Mouse (Mus musculus): ENCODE data around the gene Zfp260. TPM values are rescaled to one million over a fixed set of nuclear protein-coding genes. Genes with fewer than 3 reads are reported as not detected.

Gene Zfp260
- polyA plus RNA-seq, 1 experiment from 2014 or later = 60.8 TPM

DNA sequence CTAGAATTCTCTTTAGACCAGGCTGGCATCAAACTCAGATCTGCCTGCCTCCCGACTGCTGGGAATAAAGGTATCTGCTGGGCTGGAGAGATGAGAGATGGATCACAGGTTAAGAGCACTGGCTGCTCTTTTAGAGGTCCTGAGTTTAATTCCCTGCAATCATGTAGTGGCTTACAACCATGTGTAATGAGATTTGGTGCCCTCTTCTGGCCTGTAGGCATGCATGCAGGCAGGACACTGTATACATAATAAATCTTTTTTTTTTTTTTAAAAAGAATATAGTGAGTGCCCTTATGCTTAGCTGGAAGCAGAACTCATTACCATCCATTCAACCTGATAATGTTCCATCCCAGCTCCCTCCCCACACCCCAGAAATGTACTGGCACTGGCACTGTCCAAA is 59.5 kb downstream of the Zfp260 start:
- Histone ChIP-seq H3K36me3 (ENCODE audit: control insufficient read depth, insufficient read depth, low read length) (peaks cover 57% of the 10 kb centered on the region), H3K4me1 (ENCODE audit: control insufficient read depth, insufficient read depth, low read length) (no peaks in the 10 kb centered on the region), H3K27ac (ENCODE audit: low read length) (no peak overlapping the region), H3K4me3 (ENCODE audit: low read length) (no peak overlapping the region), H3K27me3 (replicated peaks; ENCODE audit: control insufficient read depth, insufficient read depth, low read length) (no peaks in the 10 kb centered on the region), H3K9me3 (ENCODE audit: control insufficient read depth, low read length) (peaks cover 52% of the 10 kb centered on the region), H3K9ac (ENCODE audit: low read depth, low read length) (no peak overlapping the region), H3K4me2 (ENCODE audit: low read depth, low read length) (no peak overlapping the region)
- ATAC-seq = no peak
- WGBS = 91% methylated on average over 1 of the region's 1 CpGs

DNA sequence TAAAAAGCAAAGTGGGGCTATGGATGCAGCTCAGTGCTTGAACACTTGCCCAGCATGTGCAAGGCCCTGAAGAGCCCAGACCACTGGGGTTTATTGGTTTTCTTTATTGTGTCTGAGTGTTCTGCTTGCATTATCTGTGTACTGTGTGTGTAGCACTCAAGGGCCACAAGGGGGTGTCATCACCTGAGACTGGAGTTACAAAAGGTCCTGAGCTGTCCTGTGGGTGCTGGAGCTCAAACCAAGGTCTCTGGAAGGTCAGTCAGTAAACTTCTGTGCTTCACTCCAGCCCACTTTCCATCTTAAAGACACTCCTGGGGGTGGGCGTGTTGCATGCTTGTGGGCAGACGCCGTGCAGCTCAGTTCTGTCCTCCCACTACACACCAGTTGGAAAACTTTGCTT is 60.9 kb downstream of the Zfp260 start:
- Histone ChIP-seq H3K9ac (ENCODE audit: low read depth, low read length) (no peak overlapping the region), H3K27ac (ENCODE audit: low read length) (no peak overlapping the region), H3K4me3 (ENCODE audit: low read length) (no peak overlapping the region), H3K4me1 (ENCODE audit: control insufficient read depth, insufficient read depth, low read length) (no peaks in the 10 kb centered on the region), H3K9me3 (ENCODE audit: control insufficient read depth, low read length) (peaks cover 50% of the 10 kb centered on the region), H3K27me3 (replicated peaks; ENCODE audit: control insufficient read depth, insufficient read depth, low read length) (no peaks in the 10 kb centered on the region), H3K36me3 (ENCODE audit: control insufficient read depth, insufficient read depth, low read length) (peaks cover 63% of the 10 kb centered on the region), H3K4me2 (ENCODE audit: low read depth, low read length) (no peak overlapping the region)
- no peak for ATAC-seq
- 97% methylated on average over 3 of the region's 3 CpGs for WGBS

Small RNA genes lying within 50 kb of the gene (microRNA-seq; reads per million reads assigned to microRNA genes)
- gene Gm23368 = not detected

Other genes with a start within 250 kb of the Zfp260 start
- 2.7 and 3.2 TPM in 2 replicates for gene Zfp940, start 241.1 kb upstream of the Zfp260 start, polyA plus RNA-seq (2015; fragmentation: Nextera tagmentation; extraction: Ambion mirVana)
- gene Zfp420, start 234.8 kb upstream of the Zfp260 start, polyA plus RNA-seq (2015; fragmentation: Nextera tagmentation; extraction: Ambion mirVana) = 4.2 and 4.3 TPM in 2 replicates
- 6.6 and 7.1 TPM in 2 replicates for gene Zfp27, start 188.2 kb upstream of the Zfp260 start, polyA plus RNA-seq (2015; fragmentation: Nextera tagmentation; extraction: Ambion mirVana)
- 2.7 TPM in 2 replicates for gene Zfp383, start 186.6 kb upstream of the Zfp260 start, polyA plus RNA-seq (2015; fragmentation: Nextera tagmentation; extraction: Ambion mirVana)
- 5.4 and 6.4 TPM in 2 replicates for gene Zfp74, start 140.7 kb upstream of the Zfp260 start, polyA plus RNA-seq (2015; fragmentation: Nextera tagmentation; extraction: Ambion mirVana)
- gene Zfp568, start 110.8 kb upstream of the Zfp260 start, polyA plus RNA-seq (2015; fragmentation: Nextera tagmentation; extraction: Ambion mirVana) = 9.1 and 11.6 TPM in 2 replicates
- 2.0 and 2.2 TPM in 2 replicates for gene Zfp14, start 43.4 kb upstream of the Zfp260 start, polyA plus RNA-seq (2015; fragmentation: Nextera tagmentation; extraction: Ambion mirVana)
- gene Zfp82, start 21.9 kb upstream of the Zfp260 start, polyA plus RNA-seq (2015; fragmentation: Nextera tagmentation; extraction: Ambion mirVana) = 4.2 and 4.4 TPM in 2 replicates
- gene Gm26920, start 4.4 kb upstream of the Zfp260 start, polyA plus RNA-seq (2015; fragmentation: Nextera tagmentation; extraction: Ambion mirVana) = 0.62 TPM in 1 of 2 replicates, not detected in the other
- 4.3 and 5.3 TPM in 2 replicates for gene Zfp566, start 4.2 kb upstream of the Zfp260 start, polyA plus RNA-seq (2015; fragmentation: Nextera tagmentation; extraction: Ambion mirVana)
- 5.0 and 6.6 TPM in 2 replicates for gene Zfp382, start 27.2 kb downstream of the Zfp260 start, polyA plus RNA-seq (2015; fragmentation: Nextera tagmentation; extraction: Ambion mirVana)
- 9.2 and 9.7 TPM in 2 replicates for gene Zfp146, start 75.0 kb downstream of the Zfp260 start, polyA plus RNA-seq (2015; fragmentation: Nextera tagmentation; extraction: Ambion mirVana)
- 41.5 and 50.1 TPM in 2 replicates for gene Cox7a1, start 89.4 kb downstream of the Zfp260 start, polyA plus RNA-seq (2015; fragmentation: Nextera tagmentation; extraction: Ambion mirVana)
- 80.2 and 86.9 TPM in 2 replicates for gene Capns1, start 104.0 kb downstream of the Zfp260 start, polyA plus RNA-seq (2015; fragmentation: Nextera tagmentation; extraction: Ambion mirVana)
- 99.2 and 103 TPM in 2 replicates for gene Polr2i, start 137.2 kb downstream of the Zfp260 start, polyA plus RNA-seq (2015; fragmentation: Nextera tagmentation; extraction: Ambion mirVana)
- 139 and 142 TPM in 2 replicates for gene Tbcb, start 137.5 kb downstream of the Zfp260 start, polyA plus RNA-seq (2015; fragmentation: Nextera tagmentation; extraction: Ambion mirVana)
- not detected in 2 replicates for gene Ovol3, start 140.9 kb downstream of the Zfp260 start, polyA plus RNA-seq (2015; fragmentation: Nextera tagmentation; extraction: Ambion mirVana)
- gene Thap8, start 185.3 kb downstream of the Zfp260 start, polyA plus RNA-seq (2015; fragmentation: Nextera tagmentation; extraction: Ambion mirVana) = 0.22 and 0.37 TPM in 2 replicates
- gene Wdr62, start 185.6 kb downstream of the Zfp260 start, polyA plus RNA-seq (2015; fragmentation: Nextera tagmentation; extraction: Ambion mirVana) = 5.7 and 7.3 TPM in 2 replicates
- 20.9 and 22.1 TPM in 2 replicates for gene Clip3, start 197.0 kb downstream of the Zfp260 start, polyA plus RNA-seq (2015; fragmentation: Nextera tagmentation; extraction: Ambion mirVana)
- gene Alkbh6, start 213.9 kb downstream of the Zfp260 start, polyA plus RNA-seq (2015; fragmentation: Nextera tagmentation; extraction: Ambion mirVana) = 68.8 and 70.6 TPM in 2 replicates
- gene Syne4, start 220.0 kb downstream of the Zfp260 start, polyA plus RNA-seq (2015; fragmentation: Nextera tagmentation; extraction: Ambion mirVana) = 58.9 and 59.7 TPM in 2 replicates
- 0.61 and 2.8 TPM in 2 replicates for gene E130208F15Rik, start 227.0 kb downstream of the Zfp260 start, polyA plus RNA-seq (2015; fragmentation: Nextera tagmentation; extraction: Ambion mirVana)
- 13.8 and 14.3 TPM in 2 replicates for gene Sdhaf1, start 229.1 kb downstream of the Zfp260 start, polyA plus RNA-seq (2015; fragmentation: Nextera tagmentation; extraction: Ambion mirVana)